Mouse (Mus musculus): Measurements from ENCODE around the gene Uchl1. TPM values are rescaled to one million over a fixed set of nuclear protein-coding genes. Genes with fewer than 3 reads are reported as not detected.

Uchl1 gene
- polyA plus RNA-seq, 1 experiment from 2014 or later = 6.9 TPM

- no peaks in the 10 kb centered on the region for H3K27me3 ChIP-seq
- ATAC-seq = no peak
- in situ Hi-C loops (cut with MboI; ENCODE audit: low pct_unique_long_range_greater_than_20kb) = no loop called here
- ChIA-PET CTCF (no interaction called here), POLR2A (no interaction called here)
- no peak for DNase-seq (ENCODE audit: low read depth, low spot score)
- TF ChIP-seq CTCF (IDR thresholded peaks at IDR 0.05) = no peak
Observed at GRCm38 (mm10) chr5:66729306-66729705, 53.4 kb downstream of the Uchl1 start.

GRCm38 (mm10) chr5:66730621-66731301 is 54.9 kb downstream of the Uchl1 start:
- DNase-seq (ENCODE audit: low read depth, low spot score) (no peak), ATAC-seq (no peak)
- no peaks in the 10 kb centered on the region for H3K27me3 ChIP-seq
- in situ Hi-C loops (cut with MboI; ENCODE audit: low pct_unique_long_range_greater_than_20kb) = no loop called here
- CTCF ChIA-PET = interaction anchor here (2.3 kb wide), 1 partner anchor 22 kb away, joined by 5 read pairs; no protein-coding TSS in a partner anchor
- no peak for TF ChIP-seq CTCF (IDR thresholded peaks at IDR 0.05)
- POLR2A ChIA-PET = no interaction called here

- CTCF ChIA-PET = interaction anchor here (2.3 kb wide), 1 partner anchor 22 kb away, joined by 5 read pairs; no protein-coding TSS in a partner anchor
- in situ Hi-C loops (cut with MboI; ENCODE audit: low pct_unique_long_range_greater_than_20kb) = no loop called here
- ATAC-seq (no peak), DNase-seq (ENCODE audit: low read depth, low spot score) (no peak)
- no peak for TF ChIP-seq CTCF (IDR thresholded peaks at IDR 0.05)
- H3K27me3 ChIP-seq = no peaks in the 10 kb centered on the region
- POLR2A ChIA-PET = no interaction called here
Observed at GRCm38 (mm10) chr5:66731302-66731697, 55.4 kb downstream of the Uchl1 start.

GRCm38 (mm10) chr5:66733556-66733955 is 57.7 kb downstream of the Uchl1 start:
- no peak for TF ChIP-seq CTCF (IDR thresholded peaks at IDR 0.05)
- DNase-seq (ENCODE audit: low read depth, low spot score) = no peak

More at GRCm38 (mm10) chr5:66733556-66733955, 57.7 kb downstream of the Uchl1 start:
- ChIA-PET CTCF (no interaction called here), POLR2A (no interaction called here)
- ATAC-seq = no peak
- no peaks in the 10 kb centered on the region for H3K27me3 ChIP-seq
- in situ Hi-C loops (cut with MboI; ENCODE audit: low pct_unique_long_range_greater_than_20kb) = no loop called here

Other genes starting within 250 kb of the Uchl1 start
- 38.0 TPM for gene Apbb2, start 57.3 kb upstream of the Uchl1 start, polyA plus RNA-seq (2021)
- 41.1 TPM for gene Limch1, start 69.7 kb downstream of the Uchl1 start, polyA plus RNA-seq (2021)